Mouse (Mus musculus) forebrain, postnatal 0 days (tissue): ENCODE results near the gene Ebf4. TPM values are rescaled to one million over a fixed set of nuclear protein-coding genes. Genes with fewer than 3 reads are reported as not detected.

ENCODE experiments used
- ATAC-seq: fragments of 200-750 bp; cut with Nextera tagmentation; 2 replicates; pipeline ENCODE4 v1.8.0; 2017; ENCODE audit warnings: mild to moderate bottlenecking, moderate library complexity
- DNase-seq: peaks from one replicate; pipeline ENCODE4 v3.0.0-alpha.2; 2015
- H3K27ac ChIP-seq: fragments of 300-500 bp; sonication (generic); 2 replicates; pipeline ENCODE4 v1.5.1; 2014; ENCODE audit warnings: low read depth, mild to moderate bottlenecking, antibody characterized with exemption, low read length, moderate library complexity, mixed read lengths
- H3K27me3 ChIP-seq: fragments of 300-500 bp; sonication (generic); 2 replicates; pipeline ENCODE4 v1.6.1; 2014; ENCODE audit warnings: mild to moderate bottlenecking, low read length, mixed read lengths; ENCODE audit not compliant: insufficient read depth
- H3K36me3 ChIP-seq: fragments of 300-500 bp; sonication (generic); 2 replicates; pipeline ENCODE4 v1.6.1; 2014; ENCODE audit warnings: mild to moderate bottlenecking, moderate library complexity; ENCODE audit not compliant: insufficient read depth
- H3K4me1 ChIP-seq: fragments of 300-500 bp; sonication (generic); 2 replicates; pipeline ENCODE4 v1.6.1; 2014; ENCODE audit warnings: antibody characterized with exemption; ENCODE audit not compliant: insufficient read depth
- H3K4me2 ChIP-seq: fragments of 300-500 bp; sonication (generic); 2 replicates; pipeline ENCODE4 v1.6.1; 2014; ENCODE audit warnings: low read depth, mild to moderate bottlenecking, moderate library complexity
- H3K4me3 ChIP-seq: fragments of 300-500 bp; sonication (generic); 2 replicates; pipeline ENCODE4 v1.5.1; 2014; ENCODE audit warnings: low read depth, low read length, mixed read lengths
- H3K9ac ChIP-seq: fragments of 300-500 bp; sonication (generic); 2 replicates; pipeline ENCODE4 v1.6.1; 2014; ENCODE audit warnings: mild to moderate bottlenecking
- H3K9me3 ChIP-seq: fragments of 300-500 bp; sonication (generic); 2 replicates; pipeline ENCODE4 v1.6.1; 2016; ENCODE audit warnings: low read length
- CTCF ChIP-seq: sonication (generic); IDR thresholded peaks from 2 replicates; pipeline ENCODE4 v1.5.1; 2016; ENCODE audit warnings: antibody characterized with exemption, control low read depth, low read depth
- WGBS: fragments of 180-500 bp; shearing (Covaris S2); extraction: QIAGEN DNeasy Blood & Tissue Kit; methylation state at CpG from one replicate; pipeline ENCODE4 v1.1.7; 2014; 5-methylcytosine and 5-hydroxymethylcytosine counted together
- polyA plus RNA-seq: library from polyadenylated mRNA; unstranded; fragments of >200 nt; fragmentation: Nextera tagmentation; extraction: Ambion mirVana; gene quantifications from 2 replicates; pipeline ENCODE4 v1.2.1, GENCODE M21; 2015
- total RNA-seq: library from RNA; depleted of rRNA; stranded (reverse); fragments of >200 nt; gene quantifications from 2 replicates; pipeline ENCODE4 v1.2.3, GENCODE M21; 2014

Gene Ebf4
- total and polyA plus RNA-seq, 2 experiments from 2014 or later, result 4.8 to 15.1 TPM

DNA sequence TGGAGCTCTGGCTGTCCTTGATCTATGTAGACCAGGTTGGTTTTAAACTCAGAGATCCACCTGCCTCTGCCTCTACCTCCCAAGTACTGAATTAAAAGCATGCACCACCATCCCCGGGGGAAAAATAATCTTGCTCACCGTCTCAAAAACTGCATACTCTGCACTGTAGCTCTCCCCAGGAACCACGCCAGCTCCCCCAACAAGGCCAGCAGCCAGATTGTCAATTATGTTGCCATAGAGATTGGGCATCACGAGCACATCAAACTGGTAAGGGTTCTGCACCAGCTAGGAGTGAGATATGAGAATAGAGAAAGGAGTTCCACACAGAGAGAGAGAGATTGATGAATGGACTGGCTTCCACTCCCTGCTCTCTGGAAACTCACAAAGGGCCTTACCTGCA lies 14.2 kb upstream of the Ebf4 start:
- H3K36me3 ChIP-seq, result peaks cover 56% of the 10 kb centered on the region
- H3K9me3 ChIP-seq, result no peaks in the 10 kb centered on the region
- no peak overlapping the region for H3K4me2 ChIP-seq
- peak overlapping the region; percentile 6; the same call in 1 of the 2 replicates for H3K9ac ChIP-seq
- DNase-seq (peak; percentile 44), ATAC-seq (no peak)
- TF ChIP-seq CTCF, result no peak
- H3K4me1 ChIP-seq, result peaks cover 9% of the 10 kb centered on the region
- H3K27me3 ChIP-seq, result no peaks in the 10 kb centered on the region
- WGBS, result 32% methylated on average over 4 of the region's 4 CpGs
- no peak overlapping the region for H3K27ac ChIP-seq
- no peak overlapping the region for H3K4me3 ChIP-seq

DNA sequence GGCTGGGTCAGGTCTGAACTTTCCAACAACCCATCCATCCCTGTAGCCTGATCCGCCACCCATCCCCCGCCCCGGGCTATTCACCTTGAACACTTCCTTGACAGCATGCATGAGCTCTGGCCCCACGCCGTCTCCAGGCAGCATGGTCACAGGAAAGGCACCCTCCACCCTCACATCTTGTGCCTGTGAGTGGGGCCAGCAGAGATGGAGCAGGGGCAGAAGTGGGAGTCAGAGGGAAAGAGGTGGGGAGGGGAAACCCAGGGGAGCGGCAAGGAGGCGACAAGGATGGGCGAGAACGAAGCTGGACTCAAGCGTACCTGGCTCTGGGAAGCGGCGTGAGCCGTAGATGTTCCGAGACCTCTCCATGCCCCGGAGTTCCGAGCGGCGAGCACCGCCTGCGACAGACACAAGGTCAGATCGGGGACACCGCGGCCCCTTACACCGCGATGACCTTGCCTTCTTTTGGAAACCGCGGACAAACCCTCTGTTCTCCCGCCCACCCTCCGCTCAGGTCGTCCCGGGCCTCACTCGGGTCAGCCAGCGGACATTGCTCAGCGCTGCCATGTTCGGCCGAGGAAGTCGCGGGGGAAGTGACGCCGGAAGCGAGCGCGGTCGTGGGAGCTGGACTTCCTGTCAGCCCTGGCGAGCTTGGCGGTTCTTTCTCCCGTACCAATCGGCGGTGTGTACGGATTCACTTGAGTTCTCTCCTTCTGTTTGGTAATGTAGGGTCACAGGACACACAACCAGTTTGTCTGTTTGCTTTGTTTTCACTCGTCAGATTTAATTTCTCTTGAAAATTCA lies 10.9 kb upstream of the Ebf4 start, which contains the start of gene Idh3b:
Idh3b (minus strand) TSS at position 694 of the 801 bp plus-strand sequence.
- TF ChIP-seq CTCF, result no peak

DNA sequence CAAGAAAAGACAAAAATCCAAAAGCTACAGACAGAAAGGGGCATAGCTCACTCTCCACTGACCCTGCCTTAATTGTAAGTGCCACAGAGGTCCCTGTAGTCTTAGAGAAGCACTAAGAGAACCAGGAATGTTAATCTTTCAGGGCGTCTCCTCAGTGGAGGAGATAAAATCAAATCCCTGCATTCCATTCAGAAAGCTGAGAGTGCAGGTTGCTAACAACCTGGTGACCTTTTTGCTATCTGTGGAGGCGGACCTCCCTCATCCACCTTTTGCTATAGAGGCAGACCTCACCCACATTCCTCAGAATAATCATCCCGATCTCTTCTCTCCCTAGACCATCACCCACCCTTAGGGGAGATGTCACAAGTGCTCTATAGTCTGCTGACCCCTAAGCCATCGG lies 5.9 kb upstream of the Ebf4 start:
- Histone ChIP-seq H3K4me2 (no peak overlapping the region), H3K27ac (no peak overlapping the region), H3K27me3 (no peaks in the 10 kb centered on the region), H3K36me3 (no peaks in the 10 kb centered on the region), H3K4me3 (no peak overlapping the region), H3K4me1 (peaks cover 6% of the 10 kb centered on the region; the same call in 1 of the 2 replicates), H3K9ac (no peak overlapping the region), H3K9me3 (no peaks in the 10 kb centered on the region)
- no peak for ATAC-seq
- no peak for DNase-seq
- 65% methylated on average over 4 of the region's 4 CpGs for WGBS
- no peak for TF ChIP-seq CTCF

More for the DNA sequence above, 10.9 kb upstream of the Ebf4 start, which contains the start of gene Idh3b:
- Histone ChIP-seq H3K27ac (peak within 1 kb of the TSS; percentile 54; the same call in 1 of the 2 replicates), H3K9me3 (no peaks in the 10 kb centered on the region), H3K4me2 (peak within 1 kb of the TSS; percentile 99), H3K4me3 (peak within 1 kb of the TSS; percentile 86), H3K4me1 (peaks cover 9% of the 10 kb centered on the region), H3K9ac (peak within 1 kb of the TSS; percentile 73), H3K36me3 (peaks cover 28% of the 10 kb centered on the region), H3K27me3 (no peaks in the 10 kb centered on the region)
- 3% methylated on average over 50 of the region's 51 CpGs for WGBS
- ATAC-seq (peak; percentile 96), DNase-seq (peak; percentile 89)

DNA sequence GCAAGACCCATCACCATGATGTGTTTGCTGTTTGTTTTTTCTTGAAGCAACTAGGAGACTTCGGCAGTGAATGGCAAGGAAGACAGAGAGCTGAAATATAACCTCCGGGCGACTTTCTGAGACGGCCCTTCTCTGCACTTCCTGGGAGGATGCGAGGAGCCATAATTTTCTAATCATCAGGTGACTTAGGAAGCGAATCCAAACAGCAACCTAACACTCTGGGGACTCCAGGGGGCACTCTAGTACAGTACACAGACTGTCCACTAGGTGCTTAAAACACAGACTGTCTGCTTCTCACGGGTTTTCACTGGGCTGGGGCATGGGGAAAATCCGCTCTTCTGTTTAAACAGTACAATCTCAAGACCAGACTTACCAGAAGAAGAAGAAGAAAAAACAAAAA lies 3.5 kb upstream of the Ebf4 start:
- peaks cover 12% of the 10 kb centered on the region for H3K4me1 ChIP-seq
- H3K36me3 ChIP-seq, result no peaks in the 10 kb centered on the region
- no peak overlapping the region for H3K9ac ChIP-seq
- DNase-seq, result peak; percentile 86
- no peaks in the 10 kb centered on the region for H3K9me3 ChIP-seq
- no peak overlapping the region for H3K4me3 ChIP-seq
- TF ChIP-seq CTCF, result peak; percentile 98
- H3K27me3 ChIP-seq, result no peaks in the 10 kb centered on the region
- peak; percentile 87 for ATAC-seq
- peak overlapping the region; percentile 30; the same call in 1 of the 2 replicates for H3K4me2 ChIP-seq
- no peak overlapping the region for H3K27ac ChIP-seq
- WGBS, result 19% methylated on average over 8 of the region's 8 CpGs

DNA sequence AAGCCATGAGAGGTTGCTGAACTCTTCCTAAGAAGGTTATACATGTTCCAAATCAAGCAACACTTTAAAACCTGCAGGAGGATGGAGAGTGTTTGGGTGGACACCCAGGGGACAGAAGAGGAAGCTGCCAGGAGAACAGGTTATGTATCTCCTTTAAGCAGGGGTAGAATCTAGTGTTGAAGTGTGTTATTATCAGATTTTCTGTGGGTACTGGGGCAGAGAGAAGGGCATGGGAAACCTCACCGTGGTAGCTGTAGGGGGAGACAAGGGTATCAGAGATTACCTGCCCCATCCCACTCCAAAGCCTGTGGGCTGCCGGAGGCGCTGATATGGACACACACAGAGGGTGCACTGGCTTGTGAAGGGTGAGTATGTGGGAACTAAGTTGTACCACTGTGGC lies 2.0 kb upstream of the Ebf4 start:
- 60% methylated on average over 3 of the region's 3 CpGs for WGBS
- Histone ChIP-seq H3K4me3 (no peak overlapping the region), H3K27ac (no peak overlapping the region), H3K4me2 (no peak overlapping the region), H3K36me3 (no peaks in the 10 kb centered on the region), H3K9me3 (no peaks in the 10 kb centered on the region), H3K4me1 (peaks cover 12% of the 10 kb centered on the region), H3K27me3 (no peaks in the 10 kb centered on the region), H3K9ac (no peak overlapping the region)
- TF ChIP-seq CTCF, result no peak
- ATAC-seq (no peak), DNase-seq (no peak)

DNA sequence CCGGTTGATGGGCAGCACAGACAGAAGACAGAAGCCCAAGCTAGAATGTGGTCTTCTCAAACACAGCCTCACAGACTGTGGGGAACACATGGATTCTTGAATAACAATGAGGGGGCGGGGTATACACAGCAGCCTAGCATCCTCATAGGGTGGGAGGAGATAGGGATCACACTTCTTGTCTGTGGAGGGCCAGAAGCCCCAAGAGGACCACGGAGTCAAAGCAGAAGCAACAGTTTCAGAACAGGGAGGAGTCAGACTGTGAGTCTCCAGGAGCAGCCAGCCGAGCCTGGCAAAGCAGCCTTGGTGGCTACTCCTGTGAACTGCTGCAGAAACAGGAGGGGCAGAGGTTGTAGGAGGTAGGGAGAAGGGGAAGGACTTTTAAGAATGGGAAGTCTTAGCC lies 1.5 kb upstream of the Ebf4 start:
- Histone ChIP-seq H3K4me3 (no peak overlapping the region), H3K4me1 (peaks cover 12% of the 10 kb centered on the region), H3K9ac (no peak overlapping the region), H3K4me2 (0 out of 2 replicates have a peak overlapping the region, but pooled peaks have one; percentile 3), H3K27ac (no peak overlapping the region), H3K36me3 (0 out of 2 replicates have a peak, but pooled peaks cover 3% of the 10 kb centered on the region), H3K27me3 (no peaks in the 10 kb centered on the region), H3K9me3 (no peaks in the 10 kb centered on the region)
- ATAC-seq (peak; percentile 21; the same call in 1 of the 2 replicates), DNase-seq (no peak)
- WGBS, result 9% methylated on average over 4 of the region's 4 CpGs
- TF ChIP-seq CTCF, result no peak
